Mouse (Mus musculus) cortical plate, adult 2 months (tissue): Measurements from ENCODE around the gene Foxred1.

Experiments used
- CTCF ChIP-seq: fragments of 200-500 bp; IDR thresholded peaks from 2 replicates; pipeline ENCODE4 v1.5.1; 2011; ENCODE audit warnings: mild to moderate bottlenecking, control low read depth, low read length; ENCODE audit not compliant: insufficient read depth; ENCODE audit errors: extremely low read depth
- POLR2A ChIP-seq: fragments of 200-500 bp; IDR thresholded peaks from 2 replicates; pipeline ENCODE4 v1.6.1; 2011; ENCODE audit warnings: mild to moderate bottlenecking, low read length, control low read depth; ENCODE audit not compliant: insufficient read depth; ENCODE audit errors: extremely low read depth

- TF ChIP-seq POLR2A (no peak), CTCF (no peak)
Measured at GRCm38 (mm10) chr9:35223466-35223865, 12.6 kb upstream of the Foxred1 start.
